Mouse (Mus musculus) neural tube, embryonic 10.5 days (tissue): ENCODE results near the gene Dcaf5.

Experiments used
- DNase-seq: peaks from one replicate; pipeline ENCODE4 v3.0.0-alpha.2; 2017; ENCODE audit warnings: low spot score; ENCODE audit errors: extremely low spot score

Dcaf5 gene

GRCm38 (mm10) chr12:80285890-80286289 is 150.5 kb downstream of the Dcaf5 start:
- no peak for DNase-seq
